Mouse (Mus musculus) myocyte (in vitro differentiated cells): Measurements from ENCODE around the gene Ago3. TPM values are rescaled to one million over a fixed set of nuclear protein-coding genes. Genes with fewer than 3 reads are reported as not detected.

Source experiments
- H3K27me3 ChIP-seq: one replicate; pipeline ENCODE4 v1.6.1; 2011; ENCODE audit not compliant: control insufficient read depth, insufficient read depth, insufficient read length
- H3K36me3 ChIP-seq: one replicate; pipeline ENCODE4 v1.6.1; 2011; ENCODE audit not compliant: control insufficient read depth, insufficient read depth
- H3K4me2 ChIP-seq: one replicate; pipeline ENCODE4 v1.6.1; 2011; ENCODE audit warnings: low read depth, control low read depth
- H3K4me3 ChIP-seq: one replicate; pipeline ENCODE4 v1.5.1; 2011; ENCODE audit warnings: mild to moderate bottlenecking, control low read depth, moderate library complexity
- H3K79me2 ChIP-seq: one replicate; pipeline ENCODE4 v1.6.1; 2011; ENCODE audit not compliant: control insufficient read depth, insufficient read depth
- H3ac ChIP-seq: one replicate; pipeline ENCODE4 v1.6.1; 2011; ENCODE audit not compliant: control insufficient read depth, insufficient read length
- CEBPB ChIP-seq: IDR thresholded peaks from 2 replicates; pipeline ENCODE4 v1.6.1; 2011; ENCODE audit warnings: mild to moderate bottlenecking, moderate library complexity; ENCODE audit not compliant: poor library complexity, insufficient read depth, severe bottlenecking
- E2F4 ChIP-seq: IDR thresholded peaks from one replicate; pipeline ENCODE4 v1.6.1; 2011; ENCODE audit warnings: mild to moderate bottlenecking, control low read depth, moderate library complexity; ENCODE audit not compliant: insufficient read depth
- MAX ChIP-seq: IDR thresholded peaks from one replicate; pipeline ENCODE4 v1.6.1; 2011; ENCODE audit warnings: low read depth, mild to moderate bottlenecking, control low read depth
- MYOD1 ChIP-seq, 3 experiments: IDR thresholded peaks; one replicate each; pipeline ENCODE4 v1.6.1; 2011; ENCODE audit warnings: control low read depth in 2 of 3, low read depth in 2 of 3, mild to moderate bottlenecking in 2 of 3, moderate library complexity in 1 of 3; ENCODE audit not compliant: insufficient read length in 2 of 3, control insufficient read depth in 1 of 3
- MYOG ChIP-seq, 3 experiments: IDR thresholded peaks; one replicate each; pipeline ENCODE4 v1.6.1; 2011; ENCODE audit warnings: control low read depth in 2 of 3, low read depth in 2 of 3, mild to moderate bottlenecking in 2 of 3; ENCODE audit not compliant: insufficient read length in 2 of 3, control insufficient read depth in 1 of 3, insufficient read depth in 1 of 3
- POLR2A ChIP-seq: IDR thresholded peaks from one replicate; pipeline ENCODE4 v1.6.1; 2011; ENCODE audit warnings: low read depth, mild to moderate bottlenecking, control low read depth, moderate library complexity; ENCODE audit not compliant: insufficient read length
- POLR2AphosphoS2 ChIP-seq: IDR thresholded peaks from one replicate; pipeline ENCODE4 v1.6.1; 2011; ENCODE audit warnings: low read depth, control low read depth; ENCODE audit not compliant: insufficient read length
- REST ChIP-seq: IDR thresholded peaks from one replicate; pipeline ENCODE4 v1.6.1; 2011; ENCODE audit warnings: mild to moderate bottlenecking, control low read depth, moderate library complexity; ENCODE audit not compliant: insufficient read depth, insufficient read length
- SRF ChIP-seq: IDR thresholded peaks from one replicate; pipeline ENCODE4 v1.6.1; 2011; ENCODE audit warnings: low read depth; ENCODE audit not compliant: control insufficient read depth, insufficient read length
- TCF12 ChIP-seq: IDR thresholded peaks from one replicate; pipeline ENCODE4 v1.6.1; 2011; ENCODE audit warnings: mild to moderate bottlenecking, control low read depth; ENCODE audit not compliant: poor library complexity, insufficient read depth, severe bottlenecking
- TCF3 ChIP-seq: IDR thresholded peaks from one replicate; pipeline ENCODE4 v1.6.1; 2011; ENCODE audit warnings: low read depth, control low read depth; ENCODE audit not compliant: insufficient read length
- USF1 ChIP-seq: IDR thresholded peaks from one replicate; pipeline ENCODE4 v1.6.1; 2011; ENCODE audit warnings: low read depth, mild to moderate bottlenecking, control low read depth, moderate library complexity
- polyA plus RNA-seq: library from polyadenylated mRNA; unstranded; fragments of >200 nt; fragmentation: generic; extraction: Trizol; gene quantifications from one replicate; pipeline ENCODE4 v1.2.1, GENCODE M21; 2012; ENCODE audit warnings: missing spikeins

The Ago3 gene
- polyA plus RNA-seq, 1 experiment, result 4.5 TPM

GRCm38 (mm10) chr4:126309922-126310309 lies 119.4 kb downstream of the Ago3 start:
- TF ChIP-seq POLR2AphosphoS2 (no peak), MYOD1 (IDR thresholded peaks at IDR 0.05; ENCODE audit: control insufficient read depth in 1 of 3, insufficient read length in 2 of 3, low read depth in 2 of 3) (peak in 1 of 3 experiments; percentile 3)
- Histone ChIP-seq H3K4me3 (no peak overlapping the region), H3ac (no peak overlapping the region), H3K79me2 (no peaks in the 10 kb centered on the region), H3K27me3 (no peaks in the 10 kb centered on the region), H3K4me2 (peak overlapping the region; percentile 73), H3K36me3 (no peaks in the 10 kb centered on the region)

- Histone ChIP-seq H3ac (no peak overlapping the region), H3K36me3 (no peaks in the 10 kb centered on the region), H3K4me2 (peak overlapping the region; percentile 73), H3K79me2 (no peaks in the 10 kb centered on the region), H3K4me3 (no peak overlapping the region), H3K27me3 (no peaks in the 10 kb centered on the region)
- TF ChIP-seq TCF12 (no peak), CEBPB (no peak), POLR2A (no peak), MAX (no peak), REST (no peak), MYOD1 (IDR thresholded peaks at IDR 0.05; ENCODE audit: control insufficient read depth in 1 of 3, insufficient read length in 2 of 3, low read depth in 2 of 3) (no peak), POLR2AphosphoS2 (no peak), SRF (no peak), TCF3 (no peak), E2F4 (no peak), USF1 (no peak), MYOG (IDR thresholded peaks at IDR 0.05; ENCODE audit: control insufficient read depth in 1 of 3, insufficient read depth in 1 of 3, insufficient read length in 2 of 3, low read depth in 2 of 3) (no peak)
Observed at GRCm38 (mm10) chr4:126309211-126309921, 120.0 kb downstream of the Ago3 start.

GRCm38 (mm10) chr4:126306827-126307226 lies 122.5 kb downstream of the Ago3 start:
- H3K4me3 ChIP-seq, result no peak overlapping the region
- H3K36me3 ChIP-seq, result no peaks in the 10 kb centered on the region
- no peaks in the 10 kb centered on the region for H3K27me3 ChIP-seq
- no peak for TF ChIP-seq REST
- no peak for TF ChIP-seq MYOG (IDR thresholded peaks at IDR 0.05; ENCODE audit: control insufficient read depth in 1 of 3, insufficient read depth in 1 of 3, insufficient read length in 2 of 3, low read depth in 2 of 3)
- no peak for TF ChIP-seq CEBPB
- no peak for TF ChIP-seq MYOD1 (IDR thresholded peaks at IDR 0.05; ENCODE audit: control insufficient read depth in 1 of 3, insufficient read length in 2 of 3, low read depth in 2 of 3)
- TF ChIP-seq SRF, result no peak
- no peak for TF ChIP-seq E2F4
- no peak for TF ChIP-seq MAX
- no peak for TF ChIP-seq TCF12
- no peak for TF ChIP-seq TCF3
- TF ChIP-seq POLR2A, result no peak
- no peak for TF ChIP-seq USF1
- no peak for TF ChIP-seq POLR2AphosphoS2
- no peak overlapping the region for H3K4me2 ChIP-seq
- H3ac ChIP-seq, result no peak overlapping the region
- H3K79me2 ChIP-seq, result no peaks in the 10 kb centered on the region

- no peak overlapping the region for H3K4me2 ChIP-seq
- H3K4me3 ChIP-seq, result no peak overlapping the region
- H3ac ChIP-seq, result no peak overlapping the region
- H3K27me3 ChIP-seq, result no peaks in the 10 kb centered on the region
- no peaks in the 10 kb centered on the region for H3K79me2 ChIP-seq
- no peaks in the 10 kb centered on the region for H3K36me3 ChIP-seq
- no peak for TF ChIP-seq E2F4
- TF ChIP-seq CEBPB, result no peak
- TF ChIP-seq USF1, result no peak
- no peak for TF ChIP-seq TCF3
- no peak for TF ChIP-seq REST
- TF ChIP-seq POLR2AphosphoS2, result no peak
- no peak for TF ChIP-seq SRF
- no peak for TF ChIP-seq MYOD1 (IDR thresholded peaks at IDR 0.05; ENCODE audit: control insufficient read depth in 1 of 3, insufficient read length in 2 of 3, low read depth in 2 of 3)
- no peak for TF ChIP-seq MAX
- TF ChIP-seq TCF12, result no peak
- TF ChIP-seq MYOG (IDR thresholded peaks at IDR 0.05; ENCODE audit: control insufficient read depth in 1 of 3, insufficient read depth in 1 of 3, insufficient read length in 2 of 3, low read depth in 2 of 3), result no peak
- no peak for TF ChIP-seq POLR2A
Observed at GRCm38 (mm10) chr4:126306058-126306457, 123.3 kb downstream of the Ago3 start.

- H3K4me2 ChIP-seq, result no peak overlapping the region
- H3K4me3 ChIP-seq, result no peak overlapping the region
- no peaks in the 10 kb centered on the region for H3K79me2 ChIP-seq
- H3K27me3 ChIP-seq, result no peaks in the 10 kb centered on the region
- H3K36me3 ChIP-seq, result no peaks in the 10 kb centered on the region
- no peak for TF ChIP-seq POLR2A
- no peak for TF ChIP-seq CEBPB
- TF ChIP-seq USF1, result no peak
- no peak for TF ChIP-seq MAX
- TF ChIP-seq E2F4, result no peak
- no peak for TF ChIP-seq TCF3
- H3ac ChIP-seq, result no peak overlapping the region
Observed at GRCm38 (mm10) chr4:126305428-126305827, 123.9 kb downstream of the Ago3 start.
